Mouse (Mus musculus): Measurements from ENCODE around the gene Syde2. TPM values are rescaled to one million over a fixed set of nuclear protein-coding genes. Genes with fewer than 3 reads are reported as not detected.
A peak's percentile ranks its signal among the peaks of the same experiment; 100 is the strongest.

Gene Syde2
- polyA plus RNA-seq (2015; fragmentation: Nextera tagmentation; extraction: Ambion mirVana), result 8.3 and 8.6 TPM in 2 replicates

GRCm38 (mm10) chr3:145987268-145987969 is at the start of gene Syde2:
Gene Syde2, plus strand, starts transcription at chr3:145987870.
- Histone ChIP-seq H3K9ac (peak within 1 kb of the TSS; percentile 94), H3K36me3 (no peaks in the 10 kb centered on the region), H3K4me3 (peak within 1 kb of the TSS; percentile 68), H3K9me3 (replicated peaks) (no peaks in the 10 kb centered on the region), H3K27ac (peak within 1 kb of the TSS; percentile 100), H3K27me3 (no peaks in the 10 kb centered on the region), H3K4me1 (replicated peaks) (peaks cover 16% of the 10 kb centered on the region), H3K4me2 (peak within 1 kb of the TSS; percentile 84)
- WGBS, result 1% methylated on average over 65 of the region's 65 CpGs
- peak; percentile 84 for ATAC-seq (replicated peaks; ENCODE audit: insufficient number of reproducible peaks, insufficient read depth, low FRiP score, low read depth)

GRCm38 (mm10) chr3:145938405-145939349 is 49.0 kb upstream of the Syde2 start:
- Histone ChIP-seq H3K4me1 (replicated peaks) (peaks cover 36% of the 10 kb centered on the region), H3K27me3 (no peaks in the 10 kb centered on the region), H3K36me3 (peaks cover 20% of the 10 kb centered on the region; the same call in 1 of the 2 replicates), H3K4me3 (peak overlapping the region; percentile 92), H3K27ac (peak overlapping the region; percentile 75), H3K9me3 (replicated peaks) (no peaks in the 10 kb centered on the region), H3K9ac (peak overlapping the region; percentile 91), H3K4me2 (peak overlapping the region; percentile 81)
- ATAC-seq (replicated peaks; ENCODE audit: insufficient number of reproducible peaks, insufficient read depth, low FRiP score, low read depth), result peak; percentile 49; the same call in 1 of the 2 replicates
- 17% methylated on average over 49 of the region's 50 CpGs for WGBS

- Histone ChIP-seq H3K4me1 (replicated peaks) (peaks cover 36% of the 10 kb centered on the region), H3K27ac (no peak overlapping the region), H3K4me3 (peak overlapping the region; percentile 92), H3K36me3 (peaks cover 23% of the 10 kb centered on the region), H3K9ac (no peak overlapping the region), H3K4me2 (peak overlapping the region; percentile 81), H3K27me3 (no peaks in the 10 kb centered on the region), H3K9me3 (replicated peaks) (no peaks in the 10 kb centered on the region)
- 68% methylated on average over 12 of the region's 12 CpGs for WGBS
- ATAC-seq (replicated peaks; ENCODE audit: insufficient number of reproducible peaks, insufficient read depth, low FRiP score, low read depth), result no peak
Observed at GRCm38 (mm10) chr3:145939402-145939801, 48.3 kb upstream of the Syde2 start.

GRCm38 (mm10) chr3:145939971-145940370 is 47.7 kb upstream of the Syde2 start:
- peak overlapping the region; percentile 81; the same call in 1 of the 2 replicates for H3K4me2 ChIP-seq
- WGBS, result 80% methylated on average over 4 of the region's 4 CpGs

GRCm38 (mm10) chr3:145941971-145942370 is 45.7 kb upstream of the Syde2 start:
- Histone ChIP-seq H3K9ac (no peak overlapping the region), H3K9me3 (replicated peaks) (no peaks in the 10 kb centered on the region), H3K4me2 (no peak overlapping the region), H3K27ac (no peak overlapping the region), H3K4me1 (replicated peaks) (peaks cover 49% of the 10 kb centered on the region), H3K36me3 (peaks cover 26% of the 10 kb centered on the region), H3K27me3 (no peaks in the 10 kb centered on the region), H3K4me3 (no peak overlapping the region)
- 4% methylated on average over 3 of the region's 3 CpGs for WGBS
- ATAC-seq (replicated peaks; ENCODE audit: insufficient number of reproducible peaks, insufficient read depth, low FRiP score, low read depth), result no peak

More at GRCm38 (mm10) chr3:145939971-145940370, 47.7 kb upstream of the Syde2 start:
- no peak for ATAC-seq (replicated peaks; ENCODE audit: insufficient number of reproducible peaks, insufficient read depth, low FRiP score, low read depth)
- Histone ChIP-seq H3K27ac (no peak overlapping the region), H3K4me1 (replicated peaks) (peaks cover 36% of the 10 kb centered on the region), H3K27me3 (no peaks in the 10 kb centered on the region), H3K4me3 (no peak overlapping the region), H3K36me3 (peaks cover 23% of the 10 kb centered on the region), H3K9ac (no peak overlapping the region), H3K9me3 (replicated peaks) (no peaks in the 10 kb centered on the region)

- WGBS, result 64% methylated on average over 7 of the region's 7 CpGs
- Histone ChIP-seq H3K4me1 (replicated peaks) (peaks cover 42% of the 10 kb centered on the region), H3K36me3 (peaks cover 26% of the 10 kb centered on the region), H3K27ac (no peak overlapping the region), H3K4me3 (no peak overlapping the region), H3K27me3 (no peaks in the 10 kb centered on the region), H3K9ac (no peak overlapping the region), H3K4me2 (no peak overlapping the region), H3K9me3 (replicated peaks) (no peaks in the 10 kb centered on the region)
- no peak for ATAC-seq (replicated peaks; ENCODE audit: insufficient number of reproducible peaks, insufficient read depth, low FRiP score, low read depth)
Observed at GRCm38 (mm10) chr3:145944348-145944747, 43.3 kb upstream of the Syde2 start.

- Histone ChIP-seq H3K4me2 (no peak overlapping the region), H3K9me3 (replicated peaks) (no peaks in the 10 kb centered on the region), H3K27ac (peak overlapping the region; percentile 88), H3K4me1 (replicated peaks) (peaks cover 40% of the 10 kb centered on the region), H3K9ac (no peak overlapping the region), H3K4me3 (no peak overlapping the region), H3K27me3 (no peaks in the 10 kb centered on the region), H3K36me3 (peaks cover 24% of the 10 kb centered on the region)
- WGBS, result 79% methylated on average over 3 of the region's 3 CpGs
- no peak for ATAC-seq (replicated peaks; ENCODE audit: insufficient number of reproducible peaks, insufficient read depth, low FRiP score, low read depth)
Observed at GRCm38 (mm10) chr3:145945904-145946303, 41.8 kb upstream of the Syde2 start.

GRCm38 (mm10) chr3:145946654-145947053 is 41.0 kb upstream of the Syde2 start:
- no peaks in the 10 kb centered on the region for H3K9me3 ChIP-seq (replicated peaks)
- peak overlapping the region; percentile 25 for H3K4me2 ChIP-seq
- ATAC-seq (replicated peaks; ENCODE audit: insufficient number of reproducible peaks, insufficient read depth, low FRiP score, low read depth), result 0 out of 2 replicates have a peak, but pooled peaks have one; percentile 41
- H3K36me3 ChIP-seq, result peaks cover 24% of the 10 kb centered on the region
- no peak overlapping the region for H3K9ac ChIP-seq
- H3K4me1 ChIP-seq (replicated peaks), result peaks cover 37% of the 10 kb centered on the region
- 19% methylated on average over 2 of the region's 2 CpGs for WGBS
- no peak overlapping the region for H3K4me3 ChIP-seq
- H3K27ac ChIP-seq, result peak overlapping the region; percentile 88
- H3K27me3 ChIP-seq, result no peaks in the 10 kb centered on the region

- no peak overlapping the region for H3K4me2 ChIP-seq
- no peaks in the 10 kb centered on the region for H3K9me3 ChIP-seq (replicated peaks)
- peaks cover 23% of the 10 kb centered on the region for H3K36me3 ChIP-seq
- no peak overlapping the region for H3K4me3 ChIP-seq
- WGBS, result 49% methylated on average over 6 of the region's 6 CpGs
- ATAC-seq (replicated peaks; ENCODE audit: insufficient number of reproducible peaks, insufficient read depth, low FRiP score, low read depth), result no peak
- peaks cover 40% of the 10 kb centered on the region for H3K4me1 ChIP-seq (replicated peaks)
- H3K27ac ChIP-seq, result 0 out of 2 replicates have a peak overlapping the region, but pooled peaks have one; percentile 88
- no peaks in the 10 kb centered on the region for H3K27me3 ChIP-seq
- no peak overlapping the region for H3K9ac ChIP-seq
Observed at GRCm38 (mm10) chr3:145947539-145948204, 40.0 kb upstream of the Syde2 start.

GRCm38 (mm10) chr3:145950034-145950814 is 37.4 kb upstream of the Syde2 start:
- H3K36me3 ChIP-seq, result 0 out of 2 replicates have a peak, but pooled peaks cover under 1% of the 10 kb centered on the region
- peak overlapping the region; percentile 56 for H3K27ac ChIP-seq
- H3K27me3 ChIP-seq, result no peaks in the 10 kb centered on the region
- peak overlapping the region; percentile 32 for H3K4me3 ChIP-seq
- peak; percentile 68 for ATAC-seq (replicated peaks; ENCODE audit: insufficient number of reproducible peaks, insufficient read depth, low FRiP score, low read depth)
- peak overlapping the region; percentile 34; the same call in 1 of the 2 replicates for H3K9ac ChIP-seq
- peak overlapping the region; percentile 61 for H3K4me2 ChIP-seq
- WGBS, result 8% methylated on average over 15 of the region's 15 CpGs
- peaks cover 42% of the 10 kb centered on the region for H3K4me1 ChIP-seq (replicated peaks)
- H3K9me3 ChIP-seq (replicated peaks), result no peaks in the 10 kb centered on the region
